Mouse (Mus musculus) small intestine, adult 2 months (tissue): ENCODE results near the gene Pmm2. TPM values are rescaled to one million over a fixed set of nuclear protein-coding genes. Genes with fewer than 3 reads are reported as not detected.

Experiments used
- H3K27ac ChIP-seq: fragments of 200-500 bp; 2 replicates; pipeline ENCODE4 v1.5.1; 2012; ENCODE audit warnings: low read depth, low read length, control low read depth, inconsistent platforms; ENCODE audit not compliant: insufficient read depth
- H3K27me3 ChIP-seq: fragments of 200-500 bp; 2 replicates; pipeline ENCODE4 v1.6.1; 2012; ENCODE audit warnings: mild to moderate bottlenecking, moderate library complexity, low read length, inconsistent platforms; ENCODE audit not compliant: control insufficient read depth, insufficient read depth
- H3K36me3 ChIP-seq: fragments of 200-500 bp; 2 replicates; pipeline ENCODE4 v1.6.1; 2012; ENCODE audit warnings: mild to moderate bottlenecking, low read length, control low read depth, inconsistent platforms; ENCODE audit not compliant: control insufficient read depth, insufficient read depth
- H3K4me1 ChIP-seq: fragments of 200-500 bp; 2 replicates; pipeline ENCODE4 v1.6.1; 2012; ENCODE audit warnings: low read length, inconsistent platforms, mixed read lengths; ENCODE audit not compliant: control insufficient read depth, insufficient read depth, insufficient read length
- H3K4me3 ChIP-seq: fragments of 200-500 bp; 2 replicates; pipeline ENCODE4 v1.5.1; 2012; ENCODE audit warnings: low read depth, mild to moderate bottlenecking, control low read depth, inconsistent platforms, low read length, moderate library complexity
- CTCF ChIP-seq: fragments of 200-500 bp; IDR thresholded peaks from 2 replicates; pipeline ENCODE4 v1.5.1; 2012; ENCODE audit warnings: low read depth, mild to moderate bottlenecking, control low read depth, inconsistent platforms, low read length, moderate library complexity, mixed read lengths; ENCODE audit not compliant: insufficient replicate concordance, insufficient read length; ENCODE audit errors: extremely low read depth
- POLR2A ChIP-seq: fragments of 200-500 bp; IDR thresholded peaks from 2 replicates; pipeline ENCODE4 v1.6.1; 2012; ENCODE audit warnings: low read depth, mild to moderate bottlenecking, control low read depth, inconsistent platforms, low read length, moderate library complexity
- WGBS: fragments of 180-500 bp; shearing (Covaris S2); methylation state at CpG from one replicate; pipeline ENCODE4 v1.1.7; 2018; 5-methylcytosine and 5-hydroxymethylcytosine counted together
- polyA plus RNA-seq: library from polyadenylated mRNA; depleted of rRNA; stranded (reverse); fragments of >200 nt; gene quantifications from 2 replicates; pipeline ENCODE4 v1.2.3, GENCODE M21; 2012

Pmm2 gene
- polyA plus RNA-seq, 1 experiment, result 240 TPM

DNA sequence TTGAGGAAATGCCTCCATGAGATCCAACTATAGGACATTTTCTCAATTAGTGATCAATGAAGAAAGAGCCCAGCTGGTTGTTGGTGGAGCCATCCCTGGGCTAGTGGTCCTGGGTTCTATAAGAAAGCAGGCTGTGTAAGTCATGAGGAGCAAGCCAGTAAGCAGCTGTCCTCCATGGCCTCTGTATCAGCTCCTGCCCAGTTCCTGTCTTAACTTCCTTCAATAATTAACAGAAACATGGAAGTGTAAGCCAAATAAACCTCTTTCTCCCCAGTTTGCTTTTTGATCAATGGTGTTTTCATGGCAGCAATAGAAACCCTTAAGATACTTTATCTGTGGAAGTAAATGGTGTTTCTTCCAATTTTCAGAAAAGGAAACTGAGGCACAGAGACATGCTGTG is 35.3 kb downstream of the Pmm2 start:
- Histone ChIP-seq H3K27me3 (no peaks in the 10 kb centered on the region), H3K4me3 (no peak overlapping the region), H3K27ac (no peak overlapping the region), H3K4me1 (peaks cover 10% of the 10 kb centered on the region), H3K36me3 (no peaks in the 10 kb centered on the region)
- TF ChIP-seq CTCF (no peak), POLR2A (no peak)

DNA sequence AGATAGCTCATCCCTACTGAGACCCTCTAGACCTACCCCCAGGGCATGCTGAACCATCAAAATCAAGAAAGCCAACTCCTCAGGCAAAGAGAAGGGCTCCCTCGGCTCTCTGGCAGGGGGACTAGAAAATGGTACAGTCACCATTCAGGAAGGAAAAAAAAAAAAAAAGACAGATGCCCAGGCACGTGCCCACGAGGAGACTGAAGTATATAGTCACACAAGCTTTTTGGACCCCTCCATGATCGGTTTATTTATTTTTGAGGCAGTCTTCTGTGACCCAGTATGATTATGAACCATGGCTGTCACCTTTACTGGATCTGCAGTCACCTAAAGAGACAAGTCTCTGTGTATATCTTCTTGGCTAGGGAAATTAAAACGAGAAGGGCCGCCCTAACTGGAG is 35.9 kb downstream of the Pmm2 start:
- TF ChIP-seq CTCF (no peak), POLR2A (no peak)
- H3K4me1 ChIP-seq, result peaks cover 12% of the 10 kb centered on the region
- H3K27ac ChIP-seq, result no peak overlapping the region
- H3K27me3 ChIP-seq, result no peaks in the 10 kb centered on the region
- no peaks in the 10 kb centered on the region for H3K36me3 ChIP-seq
- H3K4me3 ChIP-seq, result no peak overlapping the region
- WGBS, result 52% methylated on average over 6 of the region's 6 CpGs

DNA sequence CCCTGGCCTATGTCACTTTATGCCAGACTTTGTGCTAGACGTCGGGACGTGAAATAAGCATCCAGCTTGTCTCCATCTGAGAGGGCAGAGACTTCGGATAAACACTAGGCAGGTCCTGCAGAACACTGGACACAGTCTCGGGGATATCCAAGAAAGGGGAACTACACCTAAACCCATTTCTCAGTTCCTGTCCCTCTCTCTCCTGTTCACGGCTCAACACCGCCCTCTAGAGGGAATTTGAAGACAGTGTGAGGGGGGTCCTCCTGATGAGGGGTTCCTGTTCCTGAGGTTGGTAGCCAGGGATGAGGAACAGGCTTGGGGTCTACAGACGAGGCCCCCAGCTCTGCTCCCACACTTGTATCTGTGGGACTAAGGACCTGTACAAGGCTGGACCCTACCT is 36.7 kb downstream of the Pmm2 start:
- Histone ChIP-seq H3K4me1 (peaks cover 18% of the 10 kb centered on the region), H3K4me3 (no peak overlapping the region), H3K27ac (no peak overlapping the region), H3K27me3 (no peaks in the 10 kb centered on the region), H3K36me3 (no peaks in the 10 kb centered on the region)
- TF ChIP-seq CTCF, result peak; percentile 78; the same call in 1 of the 2 replicates
- TF ChIP-seq POLR2A, result no peak
- 13% methylated on average over 8 of the region's 8 CpGs for WGBS

DNA sequence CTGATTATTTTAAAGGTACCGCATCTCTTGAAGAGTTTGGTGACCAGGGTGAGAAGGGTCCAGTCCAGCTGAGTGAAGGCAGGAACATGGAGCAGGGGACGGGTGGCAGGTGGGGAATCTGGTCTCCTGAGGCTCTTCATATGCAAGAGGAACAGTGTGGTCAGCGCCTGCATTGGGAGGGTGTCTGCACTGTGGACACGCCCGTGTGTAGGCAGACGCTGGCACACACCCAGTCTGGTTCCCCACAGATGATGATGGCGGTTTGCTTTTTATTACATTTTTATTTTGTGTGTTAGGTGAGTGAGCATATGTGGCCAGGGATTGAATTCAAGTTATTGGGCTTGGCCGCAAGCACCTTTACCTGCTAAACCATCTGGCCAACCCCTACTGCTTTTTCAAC is 38.1 kb downstream of the Pmm2 start:
- H3K27me3 ChIP-seq, result no peaks in the 10 kb centered on the region
- 35% methylated on average over 8 of the region's 8 CpGs for WGBS
- no peak for TF ChIP-seq CTCF
- no peaks in the 10 kb centered on the region for H3K36me3 ChIP-seq
- no peak overlapping the region for H3K4me3 ChIP-seq
- H3K4me1 ChIP-seq, result peaks cover 14% of the 10 kb centered on the region; the same call in 1 of the 2 replicates
- no peak overlapping the region for H3K27ac ChIP-seq

DNA sequence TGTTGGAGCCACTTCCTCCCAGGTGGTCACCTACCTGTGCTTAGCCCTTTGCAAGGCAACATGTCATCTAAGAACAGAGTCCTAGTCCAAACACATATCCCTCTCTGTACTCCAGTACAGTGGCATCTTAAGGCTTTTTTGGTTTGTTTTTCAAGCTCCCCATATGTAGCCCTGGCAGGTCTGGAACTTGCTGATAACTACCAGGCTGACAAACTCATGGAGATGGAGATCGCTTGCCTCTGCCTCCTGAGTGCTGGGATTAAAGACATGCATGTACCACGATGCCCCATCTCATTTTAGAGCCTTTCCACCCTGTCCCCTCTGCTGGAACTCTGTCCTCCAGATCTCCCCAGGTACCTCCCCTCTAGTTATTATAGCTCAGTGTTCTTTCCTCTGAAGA is 38.8 kb downstream of the Pmm2 start:
- Histone ChIP-seq H3K4me3 (no peak overlapping the region), H3K27me3 (no peaks in the 10 kb centered on the region), H3K27ac (no peak overlapping the region), H3K36me3 (no peaks in the 10 kb centered on the region), H3K4me1 (peaks cover 13% of the 10 kb centered on the region; the same call in 1 of the 2 replicates)
- TF ChIP-seq CTCF (no peak), POLR2A (no peak)
- 82% methylated on average over 2 of the region's 2 CpGs for WGBS

DNA sequence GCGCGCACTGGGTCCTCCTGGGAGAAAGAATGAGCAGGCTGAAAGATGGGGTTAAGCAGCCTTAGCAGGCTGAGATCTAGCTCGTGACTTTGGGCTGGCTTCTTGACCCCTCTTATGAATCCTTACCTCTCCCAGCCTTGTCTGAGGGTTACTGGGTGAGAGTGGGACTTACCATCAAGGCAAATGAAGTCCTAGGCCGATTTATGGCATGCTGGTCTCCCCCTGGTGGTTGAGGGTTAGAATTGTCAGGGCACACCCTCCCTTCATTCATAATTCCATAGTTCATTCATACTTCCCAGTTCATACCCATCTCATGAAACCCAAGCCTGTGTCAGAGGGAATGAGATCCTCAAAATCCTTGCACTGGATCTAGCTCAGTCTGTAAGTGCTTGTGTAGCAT is 39.3 kb downstream of the Pmm2 start:
- no peaks in the 10 kb centered on the region for H3K36me3 ChIP-seq
- no peak overlapping the region for H3K27ac ChIP-seq
- H3K4me3 ChIP-seq, result no peak overlapping the region
- 55% methylated on average over 4 of the region's 4 CpGs for WGBS
- peaks cover 13% of the 10 kb centered on the region; the same call in 1 of the 2 replicates for H3K4me1 ChIP-seq
- no peaks in the 10 kb centered on the region for H3K27me3 ChIP-seq
- TF ChIP-seq POLR2A (no peak), CTCF (peak; percentile 65; the same call in 1 of the 2 replicates)

DNA sequence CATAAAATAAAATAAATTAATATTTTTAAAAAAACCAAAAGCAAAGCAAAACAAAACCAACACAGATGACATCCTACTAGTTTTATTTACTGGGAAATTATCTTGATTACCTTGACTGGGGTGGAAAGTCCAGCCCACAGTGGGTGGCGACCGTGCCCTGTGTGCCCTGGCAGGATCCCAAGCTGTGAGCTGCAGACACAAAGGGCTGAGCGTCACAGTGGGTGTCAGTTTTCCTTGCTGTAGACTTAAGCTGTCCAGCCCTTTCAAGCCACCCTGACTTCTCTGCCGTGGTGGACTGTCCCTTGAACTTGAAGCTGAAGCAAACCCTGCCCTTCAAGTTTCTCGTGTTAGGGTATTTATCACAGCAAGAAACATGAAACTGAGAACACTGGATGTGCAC is 40.6 kb downstream of the Pmm2 start:
- no peak overlapping the region for H3K4me3 ChIP-seq
- 23% methylated on average over 5 of the region's 5 CpGs for WGBS

DNA sequence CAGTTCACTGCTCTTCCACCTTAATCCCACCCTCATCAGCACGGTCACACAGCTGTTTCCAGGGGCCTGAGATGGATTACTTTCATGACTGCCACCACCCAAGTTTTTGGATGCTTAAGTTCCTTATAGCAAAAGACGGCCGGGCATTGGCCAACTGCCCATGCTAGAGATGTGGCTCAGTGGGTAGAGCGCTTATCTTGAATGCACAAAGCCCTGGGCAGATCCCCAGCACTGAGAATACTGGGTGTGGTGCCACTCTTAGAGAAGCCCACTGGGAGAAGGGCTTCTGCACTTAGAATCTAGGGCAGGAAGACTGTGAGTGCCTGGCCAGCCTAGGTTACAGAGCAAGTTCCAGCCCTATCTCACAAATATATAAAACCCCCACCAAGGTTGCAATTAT is 41.2 kb downstream of the Pmm2 start:
- Histone ChIP-seq H3K4me1 (peaks cover 13% of the 10 kb centered on the region; the same call in 1 of the 2 replicates), H3K27me3 (no peaks in the 10 kb centered on the region), H3K36me3 (no peaks in the 10 kb centered on the region), H3K27ac (no peak overlapping the region), H3K4me3 (no peak overlapping the region)
- TF ChIP-seq CTCF (no peak), POLR2A (no peak)
- 34% methylated on average over 4 of the region's 4 CpGs for WGBS

More for the DNA sequence above, 40.6 kb downstream of the Pmm2 start:
- H3K27me3 ChIP-seq, result no peaks in the 10 kb centered on the region
- H3K36me3 ChIP-seq, result no peaks in the 10 kb centered on the region
- TF ChIP-seq CTCF, result no peak
- H3K27ac ChIP-seq, result peak overlapping the region; percentile 17; the same call in 1 of the 2 replicates
- H3K4me1 ChIP-seq, result peaks cover 13% of the 10 kb centered on the region; the same call in 1 of the 2 replicates
